Mouse (Mus musculus): ENCODE results near the gene Abca4.

GRCm38 (mm10) chr3:122186975-122187374 is 142.7 kb downstream of the Abca4 start:
- TF ChIP-seq CTCF (IDR thresholded peaks at IDR 0.05) (no peak), EP300 (IDR thresholded peaks at IDR 0.05) (no peak)
